Mouse (Mus musculus) thymus, postnatal 10 days (tissue): ENCODE data around the gene Wdfy3.
"Not testable (repeated sequence)": the region's sequence is repeated elsewhere in the genome, so short reads cannot be mapped to it uniquely, and the experiment has no call there.

Experiments used
- DNase-seq, 2 experiments: peaks; one replicate each; pipeline ENCODE4 v3.0.0; 2021; ENCODE audit warnings: low spot score in 2 of 2

Wdfy3 gene

DNA sequence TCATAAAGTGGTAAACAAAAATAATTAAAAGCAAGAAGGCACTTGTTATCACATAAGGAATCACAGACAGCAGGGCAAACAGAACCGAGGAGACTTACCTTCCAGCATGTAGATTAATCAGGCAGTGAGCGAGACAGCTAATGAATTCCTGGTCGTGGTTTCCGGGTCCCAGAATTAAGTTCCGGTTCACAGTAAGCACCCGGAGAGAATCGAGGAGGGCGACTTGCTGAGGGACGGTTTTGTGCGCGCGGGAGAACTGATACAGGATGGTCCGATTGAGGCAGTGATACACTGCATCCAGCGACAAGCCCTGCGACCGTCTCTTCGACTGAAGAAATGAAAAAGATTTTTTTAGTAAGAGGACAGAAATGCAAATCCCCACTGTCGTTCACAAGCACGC, 181.7 kb downstream of the Wdfy3 start:
- DNase-seq = no peak

DNA sequence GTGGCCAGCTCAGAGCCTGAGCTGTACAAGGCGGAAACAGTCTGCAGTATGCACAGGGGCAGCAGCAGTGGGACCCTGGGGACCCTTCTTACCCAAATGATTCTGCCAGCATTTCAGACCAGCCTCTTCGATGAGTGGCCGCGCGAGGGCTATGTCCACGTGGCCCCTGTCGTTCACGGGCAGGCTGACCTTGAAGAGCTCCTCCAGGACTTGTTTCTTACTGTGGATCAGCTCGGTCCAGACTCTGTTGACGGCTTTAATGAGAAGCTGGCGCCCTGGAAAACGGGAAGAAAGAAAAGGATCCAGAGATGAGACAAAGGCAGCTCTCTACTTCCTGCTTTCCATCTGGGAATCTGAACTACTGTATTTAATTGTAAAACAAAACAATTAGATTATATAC, 184.7 kb downstream of the Wdfy3 start:
- DNase-seq = no peak

DNA sequence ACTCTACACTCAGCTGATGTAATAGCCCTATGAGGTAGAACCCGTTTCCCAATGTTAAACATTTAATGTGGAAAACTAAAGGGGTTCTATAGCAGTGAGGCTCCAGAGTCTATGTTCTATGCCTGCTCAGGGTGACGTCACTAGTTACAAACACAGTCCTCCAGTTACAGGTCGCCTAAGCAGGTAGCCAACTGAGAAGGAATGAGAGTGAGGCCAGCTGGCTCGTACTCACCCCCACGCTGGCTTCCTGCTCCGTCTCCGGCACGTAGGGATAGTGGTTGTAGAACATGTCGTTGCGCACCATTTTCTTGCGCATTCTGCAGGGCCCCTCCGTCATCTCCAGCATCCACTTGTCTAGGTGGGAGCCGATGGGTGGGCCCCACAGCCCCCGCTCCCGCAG, 187.5 kb downstream of the Wdfy3 start:
- no peak for DNase-seq

DNA sequence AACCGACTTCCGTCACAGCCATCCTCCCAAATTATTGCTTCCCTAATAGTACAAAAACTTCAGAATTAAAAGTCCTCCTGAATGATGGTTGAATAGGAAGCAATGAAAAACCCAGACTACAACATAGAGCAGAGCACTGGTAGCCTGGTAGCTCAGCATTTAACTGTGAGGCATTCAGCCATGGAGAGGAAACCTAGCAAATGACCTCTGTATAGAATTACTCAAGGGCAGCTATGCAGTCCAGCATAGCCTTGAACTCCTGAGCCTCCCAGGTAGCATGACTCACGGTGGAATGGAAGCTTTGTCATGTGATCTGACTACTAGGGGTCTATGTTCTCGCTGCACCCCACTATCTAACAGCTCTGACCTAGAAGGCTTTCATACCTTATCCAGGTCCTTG, 189.8 kb downstream of the Wdfy3 start:
- DNase-seq = no peak

DNA sequence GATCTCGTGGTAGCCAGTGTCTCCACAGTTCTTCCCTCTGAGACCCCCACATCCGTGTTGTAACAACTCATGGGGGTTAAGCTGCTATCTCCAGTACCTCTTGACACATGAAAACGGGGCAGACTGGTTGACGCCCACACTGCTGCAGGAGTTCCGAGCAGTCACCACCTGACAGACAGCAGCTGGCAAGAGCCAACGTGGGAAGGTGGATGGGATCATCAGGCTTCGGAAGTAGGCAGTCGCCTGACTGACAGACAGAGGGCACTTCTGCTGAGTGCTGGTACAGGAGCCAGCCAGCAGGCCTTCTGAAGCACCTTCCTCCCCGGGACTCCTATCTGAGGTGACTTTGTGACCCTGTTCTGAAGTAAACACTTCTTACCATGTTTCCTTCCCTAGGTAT, 191.3 kb downstream of the Wdfy3 start:
- DNase-seq = no peak

DNA sequence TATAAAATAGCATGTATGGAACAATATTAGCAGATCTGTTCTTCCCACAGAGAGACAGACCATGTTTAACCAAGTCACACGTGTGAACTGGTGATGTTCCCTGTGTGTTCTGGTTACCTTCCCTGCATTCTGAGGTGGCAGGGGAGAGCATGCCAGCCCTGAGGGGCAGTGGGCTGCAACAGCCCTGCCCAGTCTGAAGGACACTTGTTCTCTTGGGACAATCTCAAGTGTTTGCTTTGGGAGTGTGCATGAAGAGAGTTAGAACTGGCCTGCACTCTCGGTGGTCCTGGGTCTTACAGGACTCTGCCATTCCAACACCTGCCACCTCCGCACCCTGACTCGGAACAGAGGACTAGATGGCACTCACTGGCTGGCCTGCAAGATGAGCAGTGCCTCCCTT, 193.5 kb downstream of the Wdfy3 start:
- no peak for DNase-seq

DNA sequence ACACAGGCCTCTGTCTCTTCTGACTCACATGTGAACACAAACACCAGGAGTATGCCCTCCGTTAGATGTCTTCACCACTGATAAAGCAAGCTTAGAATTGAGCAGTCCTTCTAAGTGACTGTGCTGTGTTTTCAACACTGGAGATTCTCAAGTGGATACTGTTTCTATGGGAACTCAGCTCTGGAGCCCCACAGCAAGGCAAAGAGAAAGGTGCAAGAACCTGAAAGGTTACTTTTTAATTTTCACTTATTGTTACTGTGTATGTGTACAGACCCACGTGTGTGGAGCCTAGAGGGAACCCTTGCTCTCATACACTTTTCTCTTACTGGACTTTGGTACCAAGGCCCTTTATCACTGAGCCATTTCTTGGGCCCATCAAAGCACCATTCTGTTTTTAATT, 203.0 kb downstream of the Wdfy3 start:
- no peak for DNase-seq

DNA sequence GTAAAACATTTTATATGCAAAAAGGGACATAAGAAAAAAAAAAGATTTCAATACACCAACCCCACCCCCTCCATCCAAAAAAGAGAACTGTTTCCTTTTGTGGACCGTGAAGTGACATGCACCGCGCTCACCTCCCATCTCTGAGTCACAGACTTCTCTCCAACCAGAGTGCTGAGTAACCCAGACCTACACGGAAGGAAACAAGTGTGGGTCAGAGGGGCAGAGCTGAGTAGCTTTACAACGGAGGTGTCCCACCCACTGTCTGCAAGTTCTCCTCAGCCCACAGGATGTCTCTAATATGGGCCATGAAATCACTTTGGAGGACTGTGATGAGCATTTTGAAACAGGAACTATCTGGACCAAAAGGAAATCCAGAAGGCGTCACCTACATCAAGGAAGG, 205.8 kb downstream of the Wdfy3 start:
- DNase-seq = no peak

DNA sequence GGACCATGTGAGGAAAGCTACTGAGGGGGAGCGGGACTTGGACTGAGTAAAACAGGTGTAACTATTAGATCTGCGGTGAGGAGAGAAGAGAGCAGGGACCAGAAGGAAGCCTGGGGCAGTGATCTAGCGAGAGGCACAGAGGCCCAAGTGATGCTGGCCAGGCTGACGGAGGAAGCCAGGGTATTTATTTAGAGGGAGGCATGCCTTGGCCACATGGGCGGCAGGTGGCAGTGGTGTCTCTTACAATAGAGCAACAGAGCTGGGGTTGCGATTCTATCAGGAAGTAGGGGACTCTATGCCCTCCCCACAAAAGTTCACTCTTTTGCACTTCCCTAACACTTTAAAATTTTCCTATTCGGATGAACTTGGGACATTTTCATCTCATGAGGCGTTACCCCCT, 207.1 kb downstream of the Wdfy3 start:
- no peak for DNase-seq

DNA sequence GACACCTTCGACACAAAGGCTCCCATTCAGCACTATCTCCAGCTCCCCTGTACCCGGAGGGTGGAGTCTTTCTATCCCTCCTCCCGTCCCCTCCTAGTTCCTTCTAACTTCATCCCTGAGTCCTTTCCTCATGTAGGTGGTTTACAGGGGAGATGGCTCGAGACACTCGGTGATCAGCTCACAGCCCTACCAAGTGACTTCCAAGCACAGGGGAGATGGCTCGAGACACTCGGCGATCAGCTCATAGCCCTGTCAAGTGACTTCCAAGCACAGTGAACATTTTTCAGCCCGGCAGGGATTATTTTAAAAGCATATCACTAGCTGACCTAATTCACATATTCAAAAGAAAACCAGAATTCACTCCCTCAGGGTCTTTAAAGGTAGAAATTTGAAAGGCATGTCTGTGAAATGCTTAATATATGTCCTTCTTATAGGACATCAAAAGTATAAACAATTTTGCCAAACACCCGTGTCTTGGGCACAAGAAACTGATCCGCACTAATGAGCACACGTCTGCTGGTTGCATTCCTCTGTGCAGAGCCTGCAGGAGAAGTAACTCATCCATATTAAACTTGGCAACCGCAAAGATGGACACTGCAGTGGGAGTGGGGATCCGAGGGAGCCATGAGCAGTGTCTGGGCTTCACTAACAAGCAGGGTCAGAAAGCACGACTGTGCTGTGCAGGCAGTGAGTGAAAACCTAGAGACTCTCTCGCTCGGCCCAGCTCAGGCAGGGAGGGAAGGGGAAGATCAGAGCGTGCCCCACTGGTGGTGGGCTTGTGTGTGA, 207.7 kb downstream of the Wdfy3 start:
- DNase-seq = no peak

DNA sequence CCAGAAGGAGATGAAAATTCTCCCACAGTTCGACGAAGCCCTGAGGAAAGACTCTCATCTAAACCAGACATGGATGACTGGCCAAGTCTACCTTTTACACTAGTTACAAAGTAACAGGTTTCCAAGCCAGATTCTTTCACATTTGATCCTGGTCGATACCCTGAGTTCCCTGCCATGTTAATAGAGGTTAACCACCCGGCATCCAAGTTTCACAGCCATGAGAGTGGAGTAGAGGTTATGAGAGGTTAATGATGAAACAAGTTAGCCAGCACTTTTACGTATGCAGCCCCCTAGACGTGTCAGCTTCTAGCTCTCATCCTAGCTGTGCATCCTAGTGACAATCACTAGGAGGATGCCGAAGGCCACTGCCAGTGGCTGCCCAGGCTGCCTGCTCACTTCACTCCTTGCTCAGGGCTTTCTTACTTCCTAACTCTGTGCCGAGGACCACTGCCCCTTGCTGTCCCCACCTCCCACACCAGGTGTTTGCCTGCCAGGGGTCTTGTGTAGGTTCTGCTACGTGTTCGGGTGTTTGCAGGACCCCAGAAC, 210.8 kb downstream of the Wdfy3 start:
- no peak for DNase-seq

DNA sequence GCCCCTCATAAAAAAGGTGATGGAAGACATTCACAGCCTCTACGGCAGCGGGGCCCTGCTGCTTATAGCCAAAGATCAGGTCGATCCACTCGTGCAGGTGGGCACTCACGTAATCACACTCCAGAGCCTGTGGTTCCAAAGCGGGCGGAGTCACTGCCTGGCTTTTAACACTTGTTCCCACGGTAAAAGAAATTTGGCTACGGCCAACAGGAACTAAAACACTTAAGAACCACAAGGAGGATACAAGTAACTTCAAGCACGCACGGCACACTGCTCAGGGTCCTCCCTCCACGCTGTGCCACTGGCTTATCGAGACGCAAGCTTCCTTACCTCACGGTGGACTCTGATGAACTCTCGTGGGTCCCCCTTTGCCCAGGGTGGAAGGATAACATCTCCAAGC, 214.2 kb downstream of the Wdfy3 start:
- DNase-seq = no peak

DNA sequence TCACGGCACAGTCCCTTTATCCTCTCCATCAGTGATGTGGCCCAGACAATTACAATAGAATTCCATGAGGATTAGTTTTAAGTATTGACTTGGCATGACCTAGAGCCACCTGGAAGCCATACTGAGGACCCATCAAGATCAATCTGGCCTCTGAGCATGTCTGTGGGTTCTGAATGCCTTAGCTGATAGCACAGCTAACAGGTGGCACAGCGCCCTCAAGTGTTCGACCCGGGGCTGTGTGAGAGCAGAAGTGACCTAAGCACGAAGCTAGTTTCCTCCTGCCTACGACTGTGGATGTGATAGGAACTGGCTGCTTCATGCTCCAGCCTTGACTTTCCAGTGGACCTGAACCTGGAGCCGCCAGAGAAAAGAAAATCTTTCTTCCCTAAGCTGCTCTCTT, 215.1 kb downstream of the Wdfy3 start:
- DNase-seq = no peak

DNA sequence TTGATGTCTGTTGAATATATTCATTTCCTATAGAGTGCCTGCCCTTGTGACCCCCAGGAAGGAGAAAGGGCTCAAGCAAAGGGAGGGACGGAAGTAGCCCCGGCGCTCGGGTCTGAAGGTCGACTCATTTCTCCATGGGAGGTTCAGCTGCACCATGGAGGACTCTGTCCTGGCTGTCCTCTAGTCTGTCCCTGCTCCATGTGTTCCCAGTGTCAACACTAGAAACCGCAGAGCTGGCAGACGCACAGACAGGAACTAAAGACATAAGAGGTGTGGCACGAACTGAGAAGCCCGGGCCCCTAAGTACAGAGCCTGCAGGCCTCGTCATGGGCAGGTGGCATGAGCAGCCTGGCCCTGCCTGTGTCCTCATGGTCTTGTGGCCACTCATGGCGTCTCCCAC, 215.6 kb downstream of the Wdfy3 start:
- DNase-seq = no peak

DNA sequence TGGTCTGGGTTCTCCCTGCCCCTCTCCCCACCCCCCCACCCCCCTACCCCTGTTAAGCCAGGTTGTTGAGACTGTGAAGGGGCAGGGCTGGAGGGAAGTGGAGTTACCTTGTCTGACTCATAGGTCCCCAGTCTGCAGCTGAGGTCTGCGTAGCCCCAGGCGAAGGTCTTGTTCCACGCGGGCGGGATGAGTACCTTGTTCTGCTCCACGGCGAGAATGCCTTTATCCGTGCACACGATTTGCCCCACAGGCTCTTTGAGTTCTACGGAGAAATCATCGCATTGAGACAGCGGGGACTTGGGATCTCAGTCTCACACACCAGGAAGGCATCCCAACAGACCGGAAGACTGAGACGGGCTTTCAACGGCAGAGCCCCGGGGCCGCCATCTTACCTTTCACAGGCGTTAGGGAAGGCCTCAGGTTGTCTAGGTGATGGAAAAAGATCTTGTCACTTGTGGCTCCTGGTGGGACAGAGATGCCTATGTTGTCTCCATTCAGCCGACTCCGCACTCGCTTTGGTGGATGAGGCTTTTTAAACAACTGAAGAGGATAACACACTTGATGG, 217.5 kb downstream of the Wdfy3 start:
- no peak for DNase-seq

DNA sequence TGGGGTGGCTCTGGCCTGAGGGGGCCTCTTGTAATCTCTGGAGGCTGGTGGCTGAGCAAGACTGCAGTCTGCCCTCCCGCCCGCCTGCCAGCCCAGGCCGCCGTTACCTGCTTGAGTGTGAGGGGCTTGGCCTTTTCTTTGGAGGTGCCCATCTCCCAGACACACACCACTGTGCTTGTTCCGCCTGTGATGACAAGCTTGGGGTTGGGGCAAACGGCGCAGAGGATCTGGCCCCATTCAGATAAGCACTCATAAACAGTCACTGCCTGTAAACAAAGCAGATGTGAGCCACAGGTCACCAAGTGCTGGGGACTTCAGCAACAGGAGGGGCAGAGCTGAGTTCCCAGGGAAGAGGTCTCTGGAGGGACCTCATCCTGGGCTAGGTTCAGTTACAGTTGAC, 218.6 kb downstream of the Wdfy3 start:
- no peak for DNase-seq

DNA sequence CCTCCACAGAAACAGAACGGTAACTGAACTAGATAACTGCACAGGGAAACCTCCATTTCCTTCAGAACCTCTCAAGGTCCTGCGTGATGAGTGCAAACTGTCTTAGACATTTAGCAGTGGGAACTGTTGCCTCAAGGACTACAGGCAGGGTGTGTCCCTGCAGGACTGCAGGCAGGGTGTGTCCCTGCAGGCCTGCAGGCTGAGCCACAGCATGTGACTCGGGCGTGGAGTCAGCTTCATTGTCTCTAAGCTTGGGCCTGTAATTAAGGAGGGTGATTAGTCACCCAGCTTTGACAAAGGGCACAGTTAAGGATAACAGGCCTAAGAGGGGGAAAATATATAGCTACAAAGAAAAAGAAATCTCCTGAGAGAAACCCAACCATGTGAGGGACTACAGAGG, 222.0 kb downstream of the Wdfy3 start:
- no peak for DNase-seq

DNA sequence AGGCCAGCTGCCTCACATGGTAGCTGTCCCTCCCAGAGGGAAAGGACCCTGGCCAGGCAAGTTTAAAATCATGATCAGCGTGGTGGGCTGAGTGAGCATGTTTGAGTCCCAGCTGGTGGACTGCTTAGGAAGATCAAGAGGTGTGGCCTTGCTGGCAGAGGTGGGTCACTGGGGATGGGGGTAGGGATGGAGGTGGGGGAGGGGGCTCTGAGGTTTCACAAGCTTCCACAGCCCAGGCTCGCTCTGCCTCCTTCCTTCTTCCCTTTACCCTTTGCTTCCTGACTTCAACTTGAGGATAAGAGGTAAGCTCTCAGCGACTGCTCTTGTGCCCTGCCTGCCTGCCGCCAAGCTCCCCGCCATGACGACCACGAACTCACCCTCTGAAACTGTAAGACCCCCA, 222.4 kb downstream of the Wdfy3 start:
- DNase-seq = no peak

DNA sequence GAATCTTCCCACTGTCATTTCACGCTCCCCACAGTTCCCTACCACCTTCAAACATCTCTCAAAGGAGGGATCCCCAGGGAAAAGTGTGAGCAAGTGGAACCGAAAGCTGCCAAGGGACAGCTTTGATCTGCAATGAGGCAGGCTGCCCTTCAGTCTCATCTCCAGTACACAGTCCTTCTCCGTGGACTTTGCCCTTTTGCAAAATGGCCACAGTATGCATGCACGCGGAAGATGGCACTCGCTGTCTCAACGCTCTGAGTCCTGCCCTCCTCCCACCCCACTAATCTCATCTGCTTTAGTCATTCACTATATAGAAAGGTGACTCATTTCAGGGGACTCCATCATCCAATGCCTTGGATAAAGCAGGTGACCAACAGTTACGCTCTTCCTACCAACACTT, 223.8 kb downstream of the Wdfy3 start:
- no peak for DNase-seq

DNA sequence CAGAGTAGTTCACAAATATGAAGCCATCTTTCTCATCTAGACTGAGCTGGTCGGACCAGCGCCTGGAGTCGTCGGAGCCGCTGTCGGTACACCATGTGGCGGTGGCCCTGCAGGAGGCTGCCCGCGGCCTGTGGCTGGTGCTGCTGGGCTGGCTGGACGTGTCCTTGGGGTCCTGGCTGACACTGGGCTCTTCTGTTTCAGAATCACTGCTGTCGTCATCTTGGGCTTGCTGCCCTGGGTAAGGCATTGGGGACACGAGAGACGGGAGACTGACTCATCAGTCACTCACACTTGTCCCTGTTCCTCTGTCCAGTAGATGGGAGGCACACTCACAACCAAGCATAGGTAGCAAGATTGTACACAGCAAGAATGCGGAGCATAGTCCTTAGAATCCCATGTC, 224.7 kb downstream of the Wdfy3 start:
- DNase-seq = no peak

DNA sequence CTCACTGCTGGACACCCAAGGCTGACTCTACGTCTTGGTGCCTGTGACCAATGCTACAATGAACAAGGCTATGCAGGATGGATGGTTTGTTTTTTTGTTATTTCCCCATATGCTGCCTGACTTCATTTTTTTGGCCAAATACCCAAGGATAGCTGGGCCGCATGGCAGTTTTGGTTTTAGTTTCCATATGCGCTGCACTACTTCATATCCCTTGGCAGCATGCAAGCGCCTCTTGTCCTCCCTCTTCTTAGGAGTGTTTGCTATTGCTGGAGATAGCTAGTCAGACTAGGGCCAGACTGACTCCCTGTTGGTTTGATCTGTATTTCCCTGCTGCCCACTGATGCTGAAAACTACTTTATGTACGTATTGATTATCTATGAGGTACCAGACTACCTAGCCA, 229.2 kb downstream of the Wdfy3 start:
- no peak for DNase-seq

DNA sequence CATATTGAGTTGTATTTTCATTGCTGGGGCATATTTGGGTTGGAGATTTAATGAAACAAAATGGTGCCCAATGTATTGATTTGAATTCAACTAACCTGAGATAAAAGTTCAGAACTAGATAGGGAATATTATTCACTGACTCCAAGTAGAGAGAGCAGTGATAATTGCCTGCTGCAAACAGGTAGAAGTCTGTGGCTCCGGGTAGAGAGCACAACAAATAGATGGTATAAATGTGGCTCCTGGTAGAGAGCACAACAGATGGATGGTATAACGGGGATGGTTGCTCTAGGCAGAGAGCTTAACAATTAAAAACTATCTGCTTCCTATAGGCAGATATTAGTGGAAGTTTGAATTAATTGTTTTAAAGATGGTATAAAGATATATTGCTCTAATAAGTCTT, 232.1 kb downstream of the Wdfy3 start:
- DNase-seq = not testable (repeated sequence)

DNA sequence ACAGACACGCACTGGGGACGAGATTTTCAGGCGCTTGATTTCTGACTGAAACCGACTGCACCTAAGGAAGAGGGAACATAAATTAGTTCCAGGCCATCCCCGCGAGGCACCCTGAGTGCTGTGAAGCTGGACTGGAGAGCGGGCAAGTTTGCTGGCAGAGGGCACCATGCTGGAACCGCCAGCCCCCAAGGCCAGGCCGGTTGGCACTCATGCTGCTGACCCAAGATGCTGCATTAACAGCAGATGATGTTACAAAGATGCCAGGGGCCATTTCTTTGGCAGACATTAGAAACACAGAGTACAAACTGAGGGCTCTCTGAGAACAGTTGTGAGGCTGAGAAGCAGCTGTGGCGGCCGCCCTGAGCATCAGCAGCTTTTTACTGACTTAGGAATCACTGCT, 233.5 kb downstream of the Wdfy3 start:
- DNase-seq = no peak

DNA sequence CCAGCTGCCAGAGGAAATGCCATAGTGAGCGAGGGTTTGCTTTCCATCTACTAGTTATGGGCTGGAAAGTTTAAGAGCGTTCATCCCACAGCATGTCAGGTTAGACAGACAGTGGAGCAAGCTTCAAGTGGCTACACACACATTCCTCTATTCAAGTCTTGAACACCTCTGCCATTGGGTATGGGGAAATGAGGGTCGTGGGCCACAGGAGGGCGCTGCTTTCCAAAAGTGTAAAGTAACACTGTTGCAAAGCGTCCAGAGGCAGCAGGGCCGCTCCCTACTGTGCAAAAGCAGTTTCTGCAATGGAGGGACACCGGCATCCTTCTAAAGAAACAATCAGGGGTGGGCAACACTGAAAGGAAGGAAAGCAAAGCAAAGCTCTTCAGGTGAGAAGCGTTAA, 235.8 kb downstream of the Wdfy3 start:
- DNase-seq = no peak
